Mouse (Mus musculus) olfactory bulb, adult 2 months (tissue): ENCODE measurements around the gene Ppp3ca.

Experiments
- CTCF ChIP-seq: fragments of 200-500 bp; IDR thresholded peaks from 2 replicates; pipeline ENCODE4 v1.5.1; 2012; ENCODE audit warnings: low read depth, mild to moderate bottlenecking, low read length, moderate library complexity; ENCODE audit not compliant: insufficient read depth
- POLR2A ChIP-seq: fragments of 200-500 bp; IDR thresholded peaks from 2 replicates; pipeline ENCODE4 v1.6.1; 2012; ENCODE audit warnings: mild to moderate bottlenecking, low read depth, low read length, moderate library complexity; ENCODE audit not compliant: insufficient read depth

DNA sequence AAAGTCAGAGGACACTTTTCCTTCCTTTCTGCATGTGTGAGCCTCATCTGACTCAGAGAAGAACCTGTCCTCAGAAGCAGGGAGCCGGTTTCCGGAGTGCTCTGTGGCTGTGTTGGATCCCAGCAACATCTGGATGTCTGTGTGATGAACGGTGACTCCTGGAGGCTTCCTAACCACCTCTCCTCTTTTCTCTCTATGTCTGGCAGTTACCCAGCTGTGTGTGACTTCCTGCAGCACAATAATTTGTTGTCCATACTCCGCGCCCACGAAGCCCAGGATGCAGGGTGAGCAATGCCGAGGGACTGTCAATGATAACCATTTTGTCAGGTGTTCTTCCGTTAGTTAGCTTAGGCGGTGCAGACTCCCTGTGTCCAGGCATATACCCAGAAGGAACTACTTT lies 217.8 kb downstream of the Ppp3ca start:
- TF ChIP-seq POLR2A (no peak), CTCF (no peak)
